Mouse (Mus musculus) liver, adult 2 months (tissue): Measurements from ENCODE around the gene Galnt18. TPM values are rescaled to one million over a fixed set of nuclear protein-coding genes. Genes with fewer than 3 reads are reported as not detected.

ENCODE experiments used
- DNase-seq: peaks from one replicate; pipeline ENCODE4 v3.0.0-alpha.2; 2011; ENCODE audit warnings: low read depth, low spot score; ENCODE audit errors: extremely low read depth
- H3K27ac ChIP-seq: fragments of 200-500 bp; replicated peaks from 2 replicates; pipeline ENCODE4 v1.5.1; 2012; ENCODE audit warnings: low read depth, mild to moderate bottlenecking, control low read depth, inconsistent platforms, low read length; ENCODE audit not compliant: insufficient read depth
- H3K27me3 ChIP-seq: fragments of 200-500 bp; 2 replicates; pipeline ENCODE4 v1.6.1; 2012; ENCODE audit warnings: mild to moderate bottlenecking, moderate library complexity, low read length, inconsistent platforms; ENCODE audit not compliant: control insufficient read depth, insufficient read depth
- H3K36me3 ChIP-seq: fragments of 200-500 bp; 2 replicates; pipeline ENCODE4 v1.6.1; 2012; ENCODE audit warnings: low read length, inconsistent platforms; ENCODE audit not compliant: control insufficient read depth, insufficient read depth
- H3K4me1 ChIP-seq: fragments of 200-500 bp; 2 replicates; pipeline ENCODE4 v1.6.1; 2011; ENCODE audit warnings: low read length; ENCODE audit not compliant: control insufficient read depth, insufficient read depth
- H3K4me3 ChIP-seq: fragments of 200-500 bp; 2 replicates; pipeline ENCODE4 v1.5.1; 2011; ENCODE audit warnings: low read depth, mild to moderate bottlenecking, control low read depth, low read length, moderate library complexity; ENCODE audit not compliant: insufficient read depth
- H3K79me2 ChIP-seq: fragments of 200-500 bp; 2 replicates; pipeline ENCODE4 v1.6.1; 2012; ENCODE audit warnings: inconsistent platforms, mild to moderate bottlenecking, low read length, moderate library complexity; ENCODE audit not compliant: control insufficient read depth, insufficient read depth
- H3K9ac ChIP-seq: fragments of 200-500 bp; 2 replicates; pipeline ENCODE4 v1.6.1; 2012; ENCODE audit warnings: low read depth, mild to moderate bottlenecking, control low read depth, inconsistent platforms, low read length
- CTCF ChIP-seq: fragments of 200-500 bp; IDR thresholded peaks from 2 replicates; pipeline ENCODE4 v1.5.1; 2011; ENCODE audit warnings: low read depth, low read length, control low read depth
- POLR2A ChIP-seq: fragments of 200-500 bp; IDR thresholded peaks from 2 replicates; pipeline ENCODE4 v1.6.1; 2011; ENCODE audit warnings: low read length, control low read depth; ENCODE audit not compliant: insufficient read depth; ENCODE audit errors: extremely low read depth
- WGBS: fragments of 180-500 bp; shearing (Covaris S2); methylation state at CpG from one replicate; pipeline ENCODE4 v1.1.7; 2018; 5-methylcytosine and 5-hydroxymethylcytosine counted together
- polyA plus RNA-seq: library from polyadenylated mRNA; depleted of rRNA; stranded (reverse); fragments of >200 nt; gene quantifications from 2 replicates; pipeline ENCODE4 v1.2.3, GENCODE M21; 2012
- total RNA-seq: library from RNA; depleted of rRNA; stranded (reverse); fragments of >200 nt; gene quantifications from 2 replicates; pipeline ENCODE4 v1.2.3, GENCODE M21; 2014

Galnt18 gene
- total and polyA plus RNA-seq, 2 experiments, result 1.0 to 1.4 TPM

DNA sequence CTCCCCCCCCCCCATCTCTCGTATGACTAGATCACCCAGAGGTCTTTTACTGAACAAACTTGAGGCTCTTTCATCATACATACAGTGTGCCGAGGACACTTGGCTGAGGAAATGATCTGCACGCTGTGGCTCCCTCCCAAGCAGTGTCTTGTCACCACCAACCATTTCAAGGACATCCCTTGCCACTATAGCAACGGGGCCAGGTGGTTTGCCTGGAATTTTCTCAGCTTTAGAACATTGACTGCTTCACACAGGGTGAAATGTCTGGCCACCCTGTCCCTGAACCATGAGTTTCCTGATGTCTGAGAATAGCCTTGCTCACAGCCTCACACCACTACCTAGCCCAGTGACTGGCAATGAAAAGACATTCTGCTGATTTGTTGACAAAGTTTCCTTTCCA lies 176.6 kb downstream of the Galnt18 start:
- no peak overlapping the region for H3K9ac ChIP-seq
- no peak overlapping the region for H3K27ac ChIP-seq
- H3K4me3 ChIP-seq, result no peak overlapping the region
- DNase-seq, result no peak
- no peaks in the 10 kb centered on the region for H3K79me2 ChIP-seq
- 67% methylated on average over 4 of the region's 4 CpGs for WGBS
- TF ChIP-seq POLR2A (no peak), CTCF (no peak)
- no peaks in the 10 kb centered on the region for H3K4me1 ChIP-seq
- H3K27me3 ChIP-seq, result no peaks in the 10 kb centered on the region
- no peaks in the 10 kb centered on the region for H3K36me3 ChIP-seq

DNA sequence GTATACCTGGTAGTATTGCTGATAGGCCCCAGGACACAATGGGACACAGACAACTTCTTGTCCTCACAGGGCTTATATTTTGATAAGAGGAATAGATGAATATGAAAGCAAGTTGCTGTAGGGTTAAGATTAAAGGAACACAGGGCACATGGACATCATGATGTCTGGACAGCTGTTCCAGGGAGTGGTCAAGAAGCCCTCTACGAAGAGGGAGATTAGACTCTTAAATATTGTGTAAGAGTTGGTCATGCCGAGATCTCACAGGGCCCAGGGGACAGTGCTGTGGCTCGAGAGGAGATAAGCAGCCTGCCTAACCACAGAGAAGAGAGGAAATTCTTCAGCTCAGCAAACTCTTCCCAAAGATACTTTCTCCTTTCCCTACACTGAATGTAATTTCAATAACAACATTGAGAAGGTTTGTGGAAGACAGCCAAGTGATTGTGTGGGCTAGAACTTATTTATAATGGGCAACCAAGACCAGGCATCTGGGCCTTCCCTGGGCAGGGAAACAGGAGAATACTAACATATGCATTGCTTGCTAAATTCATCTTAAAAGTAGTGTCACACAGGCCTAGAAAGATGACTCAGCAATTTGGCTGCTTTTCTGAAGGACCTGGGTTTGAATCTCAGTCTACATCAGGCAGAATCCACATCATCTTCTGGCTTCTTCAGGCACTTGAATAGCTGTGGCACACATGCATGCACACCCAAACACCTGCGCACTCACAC lies 178.3 kb downstream of the Galnt18 start:
- H3K36me3 ChIP-seq, result no peaks in the 10 kb centered on the region
- no peaks in the 10 kb centered on the region for H3K4me1 ChIP-seq
- WGBS, result 58% methylated on average over 4 of the region's 4 CpGs
- no peak overlapping the region for H3K9ac ChIP-seq
- H3K27ac ChIP-seq, result no peak overlapping the region
- H3K27me3 ChIP-seq, result no peaks in the 10 kb centered on the region
- DNase-seq, result no peak
- no peak overlapping the region for H3K4me3 ChIP-seq
- H3K79me2 ChIP-seq, result no peaks in the 10 kb centered on the region
- TF ChIP-seq POLR2A (no peak), CTCF (no peak)

DNA sequence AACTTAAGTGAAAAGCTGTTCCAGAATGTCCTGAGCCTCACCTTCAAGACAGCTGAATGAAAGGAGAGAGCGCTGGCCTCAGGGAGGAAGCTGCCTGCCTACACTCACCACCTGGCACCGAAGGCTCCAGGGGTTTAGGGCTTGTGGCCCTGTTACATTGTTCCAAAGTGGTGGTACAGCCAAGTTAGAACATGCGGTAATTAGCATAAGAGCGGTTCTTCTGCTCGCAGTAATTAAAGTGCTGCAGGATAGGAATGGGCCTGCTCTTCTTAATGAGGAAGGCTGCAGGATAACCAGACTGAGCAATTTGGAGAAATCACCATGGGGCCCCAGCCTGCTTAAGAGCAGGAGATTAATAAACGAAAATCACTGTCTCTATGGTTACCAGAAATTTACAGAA lies 179.0 kb downstream of the Galnt18 start:
- no peak overlapping the region for H3K4me3 ChIP-seq
- no peaks in the 10 kb centered on the region for H3K27me3 ChIP-seq
- H3K79me2 ChIP-seq, result no peaks in the 10 kb centered on the region
- TF ChIP-seq CTCF (no peak), POLR2A (no peak)
- no peak for DNase-seq
- WGBS, result 79% methylated on average over 6 of the region's 6 CpGs
- no peak overlapping the region for H3K9ac ChIP-seq
- H3K36me3 ChIP-seq, result no peaks in the 10 kb centered on the region
- H3K4me1 ChIP-seq, result no peaks in the 10 kb centered on the region
- H3K27ac ChIP-seq, result no peak overlapping the region

- H3K4me3 ChIP-seq, result no peak overlapping the region
- H3K9ac ChIP-seq, result no peak overlapping the region
- DNase-seq, result no peak
- no peaks in the 10 kb centered on the region for H3K79me2 ChIP-seq
- no peak overlapping the region for H3K27ac ChIP-seq
- H3K27me3 ChIP-seq, result no peaks in the 10 kb centered on the region
- no peaks in the 10 kb centered on the region for H3K36me3 ChIP-seq
- WGBS, result 79% methylated on average over 6 of the region's 6 CpGs
- H3K4me1 ChIP-seq, result no peaks in the 10 kb centered on the region
- no peak for TF ChIP-seq POLR2A
- no peak for TF ChIP-seq CTCF
Measured at GRCm38 (mm10) chr7:111593680-111594079, 186.1 kb downstream of the Galnt18 start.

DNA sequence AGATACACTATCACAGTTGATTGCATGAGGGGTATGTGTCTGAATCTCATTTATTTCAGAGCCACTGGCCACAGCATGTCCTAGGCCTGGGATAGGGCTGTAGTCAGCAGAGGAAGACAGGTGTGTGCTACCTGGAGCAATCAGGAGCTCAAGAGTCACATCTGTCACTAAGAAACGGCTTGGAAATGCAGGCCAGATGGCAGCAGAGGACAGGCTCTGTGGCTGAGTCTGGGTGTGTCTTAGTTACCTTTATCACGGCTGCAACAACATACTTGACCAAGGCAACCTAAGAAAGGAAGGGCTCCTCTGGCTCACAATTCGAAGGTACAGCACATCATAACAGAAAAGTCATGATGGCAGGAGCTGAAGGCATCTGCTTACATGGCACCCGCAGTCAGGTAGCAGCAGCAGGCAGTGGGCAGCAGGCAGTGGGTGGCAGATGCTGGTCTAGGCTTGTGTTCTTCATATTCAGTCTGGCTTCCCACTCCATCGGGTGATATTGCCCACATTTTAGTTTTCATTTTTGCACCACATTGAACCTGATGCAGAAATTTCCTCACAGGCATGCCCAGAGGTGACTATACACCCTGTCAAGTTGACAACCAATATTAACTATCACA lies 190.2 kb downstream of the Galnt18 start:
- TF ChIP-seq CTCF (no peak), POLR2A (no peak)

DNA sequence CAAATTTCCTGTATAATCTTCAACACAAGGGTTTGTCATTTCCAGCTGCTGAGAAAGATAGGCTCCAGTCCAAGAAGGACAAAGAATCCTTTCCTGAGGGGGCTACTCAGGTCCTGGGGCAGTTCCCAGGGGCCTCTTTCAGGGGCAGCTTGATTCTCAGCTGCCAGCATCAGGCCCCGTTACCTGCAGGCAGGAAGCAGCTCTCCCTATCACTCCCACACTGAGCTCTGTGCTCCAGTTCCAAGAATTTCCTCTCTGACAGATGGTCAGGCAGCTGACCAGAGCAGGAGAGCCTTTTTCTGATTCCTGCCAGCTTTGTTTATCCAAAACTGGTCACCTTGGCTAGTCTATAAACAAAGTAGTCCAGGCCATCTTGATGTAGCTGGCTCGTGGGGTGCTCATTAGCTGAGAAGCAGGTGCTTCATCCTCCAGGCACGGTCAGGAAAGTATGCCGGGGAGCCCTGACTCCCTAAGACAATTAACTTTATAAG lies 191.4 kb downstream of the Galnt18 start:
- 63% methylated on average over 4 of the region's 4 CpGs for WGBS
- H3K79me2 ChIP-seq, result no peaks in the 10 kb centered on the region
- TF ChIP-seq POLR2A, result no peak
- TF ChIP-seq CTCF, result no peak
- H3K36me3 ChIP-seq, result no peaks in the 10 kb centered on the region
- DNase-seq, result no peak
- H3K27me3 ChIP-seq, result no peaks in the 10 kb centered on the region
- no peak overlapping the region for H3K4me3 ChIP-seq
- no peak overlapping the region for H3K27ac ChIP-seq
- no peak overlapping the region for H3K9ac ChIP-seq
- no peaks in the 10 kb centered on the region for H3K4me1 ChIP-seq

More for the DNA sequence above, 190.2 kb downstream of the Galnt18 start:
- no peak for DNase-seq
- no peak overlapping the region for H3K4me3 ChIP-seq
- WGBS, result 71% methylated on average over 5 of the region's 5 CpGs
- no peaks in the 10 kb centered on the region for H3K36me3 ChIP-seq
- no peaks in the 10 kb centered on the region for H3K27me3 ChIP-seq
- H3K79me2 ChIP-seq, result no peaks in the 10 kb centered on the region
- H3K9ac ChIP-seq, result no peak overlapping the region
- no peak overlapping the region for H3K27ac ChIP-seq
- H3K4me1 ChIP-seq, result no peaks in the 10 kb centered on the region
